Mouse (Mus musculus): ENCODE data around the gene B4galt5. TPM values are rescaled to one million over a fixed set of nuclear protein-coding genes. Genes with fewer than 3 reads are reported as not detected.

B4galt5 gene
- total RNA-seq, 2 experiments from 2014 or later = 6.9 to 7.9 TPM

DNA sequence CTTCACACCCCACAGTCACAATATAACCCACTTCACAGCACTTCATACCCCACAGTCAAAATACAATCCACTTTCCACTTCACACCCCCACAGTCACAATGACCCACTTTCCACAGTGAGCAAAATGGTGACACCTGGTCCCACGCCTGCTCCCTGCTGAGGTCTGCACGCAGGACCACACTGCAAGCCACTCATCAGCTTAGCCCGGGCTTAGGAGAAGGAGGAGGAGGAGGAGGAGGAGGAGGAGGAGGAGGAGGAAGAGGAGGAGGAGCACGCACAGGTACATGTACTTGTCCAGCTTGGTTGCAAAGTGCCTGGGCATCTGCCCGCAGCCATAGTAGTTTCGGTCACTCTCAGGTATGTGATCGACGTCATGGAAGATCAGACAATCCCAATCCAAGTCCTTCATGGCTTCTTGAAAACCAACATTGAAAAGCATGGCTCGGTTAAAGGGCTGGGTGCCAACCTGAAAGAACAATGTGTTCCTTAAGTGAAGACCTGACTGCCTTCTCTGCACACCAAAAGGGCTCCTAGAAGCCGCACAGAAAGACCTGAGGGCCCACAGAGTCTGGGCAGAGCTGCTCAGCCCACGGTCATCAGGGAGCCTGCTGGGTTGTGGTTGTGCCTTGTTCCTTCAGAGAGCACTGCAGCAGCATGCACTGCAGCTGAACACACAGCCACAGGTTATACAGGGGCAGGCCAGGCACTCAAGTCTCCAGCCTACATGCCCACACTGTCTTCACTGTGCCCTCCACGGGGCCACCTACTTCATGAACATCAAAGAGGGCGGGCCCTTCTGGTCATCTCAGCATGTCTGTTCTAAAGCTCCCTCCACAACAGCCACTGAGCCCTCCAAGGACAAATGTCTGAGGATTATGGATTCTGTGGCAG lies 43.4 kb downstream of the B4galt5 start:
- no peak for DNase-seq (ENCODE audit: low spot score)

- DNase-seq (ENCODE audit: low spot score) = no peak
Measured at GRCm38 (mm10) chr2:167304651-167305381, 44.2 kb downstream of the B4galt5 start.

GRCm38 (mm10) chr2:167303806-167304205 lies 45.2 kb downstream of the B4galt5 start:
- DNase-seq (ENCODE audit: low spot score) = no peak

DNA sequence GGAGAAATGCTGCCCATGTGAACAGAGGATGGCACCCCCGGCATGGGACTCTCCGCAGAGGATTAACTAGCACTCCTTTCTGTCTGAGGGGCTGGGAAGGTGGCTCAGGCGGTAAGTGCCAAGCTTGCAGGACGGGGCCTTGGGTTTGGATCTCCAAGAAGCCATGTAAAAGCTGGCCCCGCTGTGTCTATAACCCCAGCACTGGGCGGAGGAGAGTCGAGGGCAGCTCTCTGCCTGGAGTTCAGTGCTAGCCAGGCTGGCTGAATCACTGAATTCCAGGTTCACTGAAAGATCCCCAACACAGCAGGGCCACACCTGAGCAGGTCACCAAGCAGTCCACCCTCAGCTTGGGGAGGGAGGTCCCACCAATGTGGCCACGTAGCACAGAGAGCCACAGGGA lies 45.8 kb downstream of the B4galt5 start:
- no peak for DNase-seq (ENCODE audit: low spot score)

- no peak for DNase-seq (ENCODE audit: low spot score)
Measured at GRCm38 (mm10) chr2:167302641-167303040, 46.3 kb downstream of the B4galt5 start.

DNA sequence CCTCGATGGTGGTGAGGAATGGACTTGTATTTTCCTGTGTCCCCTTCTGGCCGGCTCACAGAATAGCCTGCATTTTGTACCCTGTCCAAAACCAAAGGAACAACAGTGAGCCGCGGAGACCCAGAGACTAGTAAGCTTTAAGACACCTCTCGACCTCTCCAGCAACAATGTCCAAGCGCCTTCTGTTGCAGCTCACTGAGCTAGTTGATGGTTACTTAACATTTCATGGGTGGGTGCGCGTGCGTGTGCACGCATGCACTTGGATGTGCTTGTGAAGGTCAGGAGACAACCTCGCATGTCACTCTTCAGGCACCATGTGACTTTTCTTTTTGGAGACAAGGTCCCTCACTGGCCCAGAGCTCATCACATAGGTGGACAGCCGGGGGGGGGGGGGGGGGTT lies 47.0 kb downstream of the B4galt5 start:
- DNase-seq (ENCODE audit: low spot score) = no peak

DNA sequence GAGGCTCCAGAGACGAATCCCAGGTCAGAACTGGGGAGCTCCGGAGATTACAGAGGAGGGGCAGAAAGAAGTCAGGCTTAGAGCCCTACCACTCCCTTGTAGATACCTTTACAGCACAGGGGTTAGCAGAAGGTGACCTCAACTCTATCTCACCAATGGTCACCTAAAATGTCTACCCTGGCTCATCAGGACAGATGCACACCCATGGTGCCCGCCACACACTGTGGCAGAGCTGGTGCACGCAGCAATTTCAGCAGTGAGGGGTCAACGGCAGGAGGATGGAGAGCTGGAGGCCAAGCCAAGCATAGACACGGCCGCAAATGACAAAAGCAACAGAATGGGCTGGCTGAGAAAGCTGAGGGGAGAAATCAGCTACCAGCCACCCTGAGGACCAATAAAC lies 47.4 kb downstream of the B4galt5 start:
- no peak for DNase-seq (ENCODE audit: low spot score)

DNA sequence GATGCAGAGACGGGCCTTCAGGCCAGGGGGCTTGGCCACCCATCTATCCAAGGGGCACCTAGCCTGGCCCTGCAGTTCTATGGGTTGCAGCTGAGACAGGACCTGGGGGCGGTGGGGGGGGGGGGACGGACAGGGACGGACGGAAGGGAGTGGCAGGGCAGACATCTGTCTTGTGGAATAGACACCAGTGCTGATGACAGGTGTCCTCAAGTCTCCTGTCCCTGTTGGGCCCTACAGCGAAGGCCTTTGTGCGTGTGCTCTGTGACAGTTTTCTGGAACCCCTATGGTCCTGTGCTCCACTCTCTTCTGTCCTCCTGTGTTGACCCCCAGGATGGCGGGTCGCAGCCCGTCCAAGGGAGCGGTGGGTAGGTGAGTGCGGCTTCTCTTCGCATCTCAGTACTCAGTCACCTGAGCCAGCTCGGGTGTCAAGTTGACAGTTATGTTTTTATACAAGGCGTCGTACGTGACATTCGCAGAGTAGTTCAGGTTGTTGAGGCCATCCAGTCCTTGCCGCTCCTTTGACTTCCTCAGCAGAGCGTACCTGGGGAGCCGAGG lies 48.0 kb downstream of the B4galt5 start:
- no peak for DNase-seq (ENCODE audit: low spot score)

- DNase-seq (ENCODE audit: low spot score) = no peak
Measured at GRCm38 (mm10) chr2:167299861-167300667, 48.9 kb downstream of the B4galt5 start.

DNA sequence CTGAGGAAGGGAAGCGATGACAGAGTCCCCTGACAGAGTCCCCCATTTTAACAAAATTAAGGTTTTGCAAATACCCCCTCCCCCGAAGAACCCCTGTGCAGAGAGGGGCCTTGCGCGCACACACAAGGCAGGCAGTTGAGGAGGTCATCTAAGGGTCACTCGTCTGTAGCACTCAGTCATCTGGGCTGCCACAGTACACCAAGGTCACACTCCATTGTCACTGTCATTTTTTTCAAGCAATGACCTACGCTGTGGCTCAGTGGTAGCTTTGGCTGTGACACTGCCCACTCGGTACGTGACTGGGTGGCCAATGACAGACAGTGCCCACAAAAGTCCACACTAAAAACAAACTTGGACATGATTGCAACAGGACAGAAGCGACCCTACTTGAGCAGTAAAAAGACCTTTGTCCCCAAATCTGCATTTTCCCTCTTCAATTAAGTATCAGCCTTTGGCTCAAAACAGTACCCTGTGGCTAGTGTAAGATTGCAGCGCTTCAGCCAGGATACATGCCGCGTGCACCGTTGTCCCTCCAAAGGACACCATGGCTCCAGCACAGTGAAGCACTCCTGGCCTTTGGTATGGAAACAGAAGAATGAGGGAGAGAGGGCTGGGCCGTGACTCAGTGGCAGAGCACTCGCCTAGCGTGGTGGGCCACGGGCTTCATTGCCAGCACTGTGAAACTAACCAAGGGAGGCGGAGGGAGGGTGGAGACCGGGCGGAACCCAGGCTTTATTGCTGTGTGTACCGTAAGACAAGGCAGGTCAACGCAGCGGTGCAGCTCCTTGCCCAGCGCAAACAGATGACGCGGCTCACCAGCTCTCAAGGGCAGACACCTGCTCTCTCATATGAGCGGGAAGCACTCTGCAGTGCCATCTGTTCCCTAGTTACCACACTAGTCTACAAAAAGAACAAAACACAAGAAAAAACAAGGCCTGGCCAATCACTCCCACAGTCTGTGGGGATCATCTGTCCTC lies 50.0 kb downstream of the B4galt5 start:
- DNase-seq (ENCODE audit: low spot score) = no peak

DNA sequence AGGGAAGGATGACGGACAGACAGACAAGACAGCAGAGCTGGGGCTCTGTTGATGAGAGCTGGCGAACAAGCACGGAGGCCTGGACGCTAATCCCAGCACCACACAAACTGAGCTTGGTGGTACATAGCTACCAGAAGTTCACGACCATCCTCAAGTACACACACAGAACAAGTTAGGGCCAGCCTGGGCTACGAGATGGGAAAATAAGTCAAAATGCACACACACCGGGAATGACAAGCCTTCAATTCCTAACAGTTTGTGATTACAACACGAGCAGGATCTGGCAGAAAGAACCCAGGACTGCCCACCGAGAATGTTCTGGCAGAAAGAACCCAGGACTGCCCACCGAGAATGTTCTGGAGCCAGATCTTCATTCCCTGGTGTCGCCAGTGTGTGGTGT lies 51.0 kb downstream of the B4galt5 start:
- DNase-seq (ENCODE audit: low spot score) = no peak

DNA sequence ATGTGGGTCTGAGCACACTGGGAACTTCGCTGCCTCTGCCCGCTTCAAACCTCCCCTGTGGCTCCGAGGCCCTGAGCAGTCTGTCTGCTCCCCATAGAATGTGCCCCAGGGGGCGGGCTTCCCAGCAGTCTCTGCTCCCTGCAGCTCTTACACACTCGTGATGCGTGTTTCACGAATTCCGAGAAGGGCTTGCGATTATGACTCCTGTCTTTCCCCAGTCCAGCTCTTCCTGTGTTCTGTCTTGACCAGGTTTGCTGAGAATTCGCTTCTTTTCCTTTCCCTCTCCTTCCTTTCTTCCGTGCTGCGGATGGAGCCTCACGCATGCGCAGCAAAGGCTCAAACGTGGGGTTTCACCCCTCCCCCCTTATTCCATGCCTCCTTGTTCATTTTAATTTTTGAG lies 54.1 kb downstream of the B4galt5 start:
- no peak for DNase-seq (ENCODE audit: low spot score)

- DNase-seq (ENCODE audit: low spot score) = no peak
Measured at GRCm38 (mm10) chr2:167294216-167294615, 54.8 kb downstream of the B4galt5 start.

- no peak for DNase-seq (ENCODE audit: low spot score)
Measured at GRCm38 (mm10) chr2:167293289-167294085, 55.5 kb downstream of the B4galt5 start.

DNA sequence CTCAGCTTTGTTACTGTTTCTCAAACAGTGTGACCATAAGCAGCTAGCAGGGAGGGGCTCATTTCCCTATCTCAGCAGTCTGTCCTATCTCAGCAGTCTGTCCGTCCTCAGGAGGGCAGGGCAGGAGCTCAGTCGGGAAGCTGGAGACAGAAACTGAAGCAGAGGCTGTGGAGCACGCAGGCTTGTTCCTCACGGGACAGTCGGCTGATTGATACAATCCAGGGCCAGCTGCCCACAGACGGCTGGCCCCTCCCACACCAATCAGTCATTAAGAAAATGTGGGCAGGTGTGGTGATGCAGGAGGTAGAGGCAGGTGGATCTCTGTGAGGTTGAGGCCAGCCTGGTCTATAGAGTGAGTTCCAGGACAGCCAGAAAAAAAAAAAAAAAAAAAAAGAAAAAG lies 56.1 kb downstream of the B4galt5 start:
- no peak for DNase-seq (ENCODE audit: low spot score)

- no peak for DNase-seq (ENCODE audit: low spot score)
Measured at GRCm38 (mm10) chr2:167292151-167292591, 56.8 kb downstream of the B4galt5 start.

GRCm38 (mm10) chr2:167291656-167292055 lies 57.3 kb downstream of the B4galt5 start:
- no peak for DNase-seq (ENCODE audit: low spot score)

DNA sequence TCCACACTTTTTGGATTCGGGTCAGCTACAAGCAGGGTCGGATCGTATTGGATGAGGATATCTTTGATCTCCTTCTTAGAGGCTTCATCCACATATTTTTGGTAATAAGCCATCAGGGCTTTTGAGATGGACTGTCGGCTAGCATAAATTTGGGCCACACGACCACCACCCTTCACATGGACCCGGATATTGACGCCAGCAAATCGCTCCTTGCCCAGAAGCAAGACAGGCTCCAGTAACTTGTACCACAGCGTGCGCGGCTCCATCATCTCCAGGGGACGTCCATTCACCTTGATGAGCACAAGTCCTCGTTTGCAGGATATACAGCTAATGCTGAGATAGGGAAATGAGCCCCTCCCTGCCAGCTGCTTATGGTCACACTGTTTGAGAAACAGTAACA lies 67.5 kb downstream of the B4galt5 start:
- DNase-seq (ENCODE audit: low spot score) = no peak

GRCm38 (mm10) chr2:167280986-167281310 lies 68.0 kb downstream of the B4galt5 start:
- DNase-seq (ENCODE audit: low spot score) = no peak

All from gastrocnemius, adult 18-20 months (tissue).